Mouse (Mus musculus): Measurements from ENCODE around the gene Pih1d1.
A peak's percentile ranks its signal among the peaks of the same experiment; 100 is the strongest.
"Not testable (repeated sequence)": the region's sequence is repeated elsewhere in the genome, so short reads cannot be mapped to it uniquely, and the experiment has no call there.

The Pih1d1 gene

GRCm38 (mm10) chr7:45147899-45148298 lies 6.2 kb upstream of the Pih1d1 start:
- DNase-seq (ENCODE audit: low spot score in 2 of 2): no peak

GRCm38 (mm10) chr7:45148534-45149098 lies 5.5 kb upstream of the Pih1d1 start:
- DNase-seq (ENCODE audit: low spot score in 2 of 2): no peak

GRCm38 (mm10) chr7:45149545-45149944 lies 4.6 kb upstream of the Pih1d1 start:
- no peak for DNase-seq (ENCODE audit: low spot score in 2 of 2)

GRCm38 (mm10) chr7:45150321-45150720 lies 3.8 kb upstream of the Pih1d1 start:
- DNase-seq (ENCODE audit: low spot score in 2 of 2): no peak

- DNase-seq (ENCODE audit: low spot score in 2 of 2): no peak
These were observed 2.8 kb upstream of the Pih1d1 start for GRCm38 (mm10) chr7:45151303-45151702.

GRCm38 (mm10) chr7:45153052-45153451 lies 1.1 kb upstream of the Pih1d1 start:
- not testable (repeated sequence) for DNase-seq (ENCODE audit: low spot score in 2 of 2)

- DNase-seq (ENCODE audit: low spot score in 2 of 2): no peak
These were observed 517 bp upstream of the Pih1d1 start for GRCm38 (mm10) chr7:45153586-45153985.

GRCm38 (mm10) chr7:45154993-45155514 lies 951 bp downstream of the Pih1d1 start:
- DNase-seq (ENCODE audit: low spot score in 2 of 2): no peak

GRCm38 (mm10) chr7:45155590-45155989 lies 1.5 kb downstream of the Pih1d1 start:
- no peak for DNase-seq (ENCODE audit: low spot score in 2 of 2)

GRCm38 (mm10) chr7:45156206-45156605 lies 2.1 kb downstream of the Pih1d1 start:
- no peak for DNase-seq (ENCODE audit: low spot score in 2 of 2)

GRCm38 (mm10) chr7:45157459-45157858 lies 3.4 kb downstream of the Pih1d1 start:
- DNase-seq (ENCODE audit: low spot score in 2 of 2): no peak

GRCm38 (mm10) chr7:45158991-45159390 lies 4.9 kb downstream of the Pih1d1 start:
- no peak for DNase-seq (ENCODE audit: low spot score in 2 of 2)

- DNase-seq (ENCODE audit: low spot score in 2 of 2): no peak
These were observed 6.3 kb downstream of the Pih1d1 start for GRCm38 (mm10) chr7:45160316-45160800.

- no peak for DNase-seq (ENCODE audit: low spot score in 2 of 2)
These were observed 6.8 kb downstream of the Pih1d1 start for GRCm38 (mm10) chr7:45160866-45161265.

GRCm38 (mm10) chr7:45161612-45162473 lies 7.7 kb downstream of the Pih1d1 start:
- DNase-seq (ENCODE audit: low spot score in 2 of 2): peak; percentile 96 to 97

GRCm38 (mm10) chr7:45162551-45162950 lies 8.4 kb downstream of the Pih1d1 start:
- peak in 1 of 2 experiments; percentile 67 for DNase-seq (ENCODE audit: low spot score in 2 of 2)

- DNase-seq (ENCODE audit: low spot score in 2 of 2): no peak
These were observed 9.0 kb downstream of the Pih1d1 start for GRCm38 (mm10) chr7:45162996-45163615.

GRCm38 (mm10) chr7:45163735-45164490 lies 9.8 kb downstream of the Pih1d1 start, which contains the start of gene Slc17a7:
Gene Slc17a7, plus strand, starts transcription at chr7:45163949.
- no peak for DNase-seq (ENCODE audit: low spot score in 2 of 2)

- no peak for DNase-seq (ENCODE audit: low spot score in 2 of 2)
These were observed 10.7 kb downstream of the Pih1d1 start for GRCm38 (mm10) chr7:45164833-45165232.

GRCm38 (mm10) chr7:45165701-45166100 lies 11.6 kb downstream of the Pih1d1 start:
- DNase-seq (ENCODE audit: low spot score in 2 of 2): no peak

GRCm38 (mm10) chr7:45166950-45167401 lies 12.9 kb downstream of the Pih1d1 start:
- no peak for DNase-seq (ENCODE audit: low spot score in 2 of 2)

All from frontal cortex, postnatal 36 days (tissue).